Mouse (Mus musculus): ENCODE measurements around the gene Hopx. TPM values are rescaled to one million over a fixed set of nuclear protein-coding genes. Genes with fewer than 3 reads are reported as not detected.

Gene Hopx
- polyA plus RNA-seq, 1 experiment from 2014 or later = 13.6 TPM

GRCm38 (mm10) chr5:77109814-77110213 is 5.1 kb downstream of the Hopx start:
- ATAC-seq (ENCODE audit: low read depth) = no peak
- Histone ChIP-seq H3K9ac (ENCODE audit: low read length) (no peak overlapping the region), H3K4me3 (ENCODE audit: low read length) (no peak overlapping the region), H3K27me3 (ENCODE audit: control insufficient read depth, insufficient read depth, low read depth, low read length) (no peaks in the 10 kb centered on the region), H3K4me2 (ENCODE audit: low read depth, low read length) (no peak overlapping the region), H3K4me1 (replicated peaks; ENCODE audit: control insufficient read depth, insufficient read depth, low read length) (peaks cover 13% of the 10 kb centered on the region), H3K27ac (ENCODE audit: low read length) (peak overlapping the region; percentile 37), H3K36me3 (ENCODE audit: control insufficient read depth, insufficient read depth, low read length) (no peaks in the 10 kb centered on the region), H3K9me3 (ENCODE audit: control insufficient read depth, low read length) (no peaks in the 10 kb centered on the region)
- 49% methylated on average over 2 of the region's 2 CpGs for WGBS

GRCm38 (mm10) chr5:77108806-77109205 is 6.1 kb downstream of the Hopx start:
- Histone ChIP-seq H3K4me1 (replicated peaks; ENCODE audit: control insufficient read depth, insufficient read depth, low read length) (peaks cover 9% of the 10 kb centered on the region), H3K4me2 (ENCODE audit: low read depth, low read length) (no peak overlapping the region), H3K4me3 (ENCODE audit: low read length) (no peak overlapping the region), H3K27me3 (ENCODE audit: control insufficient read depth, insufficient read depth, low read depth, low read length) (no peaks in the 10 kb centered on the region), H3K9me3 (ENCODE audit: control insufficient read depth, low read length) (no peaks in the 10 kb centered on the region), H3K36me3 (ENCODE audit: control insufficient read depth, insufficient read depth, low read length) (no peaks in the 10 kb centered on the region), H3K27ac (ENCODE audit: low read length) (no peak overlapping the region), H3K9ac (ENCODE audit: low read length) (no peak overlapping the region)
- WGBS = 88% methylated on average over 6 of the region's 6 CpGs
- ATAC-seq (ENCODE audit: low read depth) = no peak

GRCm38 (mm10) chr5:77107146-77107822 is 7.6 kb downstream of the Hopx start:
- no peak overlapping the region for H3K27ac ChIP-seq (ENCODE audit: low read length)
- peaks cover 9% of the 10 kb centered on the region for H3K4me1 ChIP-seq (replicated peaks; ENCODE audit: control insufficient read depth, insufficient read depth, low read length)
- H3K27me3 ChIP-seq (ENCODE audit: control insufficient read depth, insufficient read depth, low read depth, low read length) = no peaks in the 10 kb centered on the region
- H3K4me3 ChIP-seq (ENCODE audit: low read length) = no peak overlapping the region
- no peaks in the 10 kb centered on the region for H3K9me3 ChIP-seq (ENCODE audit: control insufficient read depth, low read length)
- WGBS = 87% methylated on average over 11 of the region's 11 CpGs
- H3K36me3 ChIP-seq (ENCODE audit: control insufficient read depth, insufficient read depth, low read length) = no peaks in the 10 kb centered on the region
- ATAC-seq (ENCODE audit: low read depth) = no peak
- no peak overlapping the region for H3K4me2 ChIP-seq (ENCODE audit: low read depth, low read length)
- H3K9ac ChIP-seq (ENCODE audit: low read length) = no peak overlapping the region

GRCm38 (mm10) chr5:77102522-77103365 is 12.2 kb downstream of the Hopx start:
- ATAC-seq (ENCODE audit: low read depth) = peak; percentile 84
- Histone ChIP-seq H3K36me3 (ENCODE audit: control insufficient read depth, insufficient read depth, low read length) (no peaks in the 10 kb centered on the region), H3K4me1 (replicated peaks; ENCODE audit: control insufficient read depth, insufficient read depth, low read length) (peaks cover 8% of the 10 kb centered on the region), H3K9ac (ENCODE audit: low read length) (no peak overlapping the region), H3K4me3 (ENCODE audit: low read length) (no peak overlapping the region), H3K27ac (ENCODE audit: low read length) (no peak overlapping the region), H3K27me3 (ENCODE audit: control insufficient read depth, insufficient read depth, low read depth, low read length) (no peaks in the 10 kb centered on the region), H3K9me3 (ENCODE audit: control insufficient read depth, low read length) (no peaks in the 10 kb centered on the region), H3K4me2 (ENCODE audit: low read depth, low read length) (no peak overlapping the region)
- 72% methylated on average over 15 of the region's 15 CpGs for WGBS

GRCm38 (mm10) chr5:77100691-77101090 is 14.2 kb downstream of the Hopx start:
- H3K4me3 ChIP-seq (ENCODE audit: low read length) = no peak overlapping the region
- H3K9me3 ChIP-seq (ENCODE audit: control insufficient read depth, low read length) = no peaks in the 10 kb centered on the region
- no peak overlapping the region for H3K4me2 ChIP-seq (ENCODE audit: low read depth, low read length)
- H3K4me1 ChIP-seq (replicated peaks; ENCODE audit: control insufficient read depth, insufficient read depth, low read length) = peaks cover 8% of the 10 kb centered on the region
- no peak overlapping the region for H3K27ac ChIP-seq (ENCODE audit: low read length)
- no peaks in the 10 kb centered on the region for H3K36me3 ChIP-seq (ENCODE audit: control insufficient read depth, insufficient read depth, low read length)
- no peaks in the 10 kb centered on the region for H3K27me3 ChIP-seq (ENCODE audit: control insufficient read depth, insufficient read depth, low read depth, low read length)
- ATAC-seq (ENCODE audit: low read depth) = no peak
- WGBS = 88% methylated on average over 6 of the region's 6 CpGs
- H3K9ac ChIP-seq (ENCODE audit: low read length) = no peak overlapping the region

GRCm38 (mm10) chr5:77099997-77100380 is 14.9 kb downstream of the Hopx start:
- H3K4me3 ChIP-seq (ENCODE audit: low read length) = no peak overlapping the region
- no peak overlapping the region for H3K9ac ChIP-seq (ENCODE audit: low read length)
- WGBS = 86% methylated on average over 6 of the region's 6 CpGs
- H3K36me3 ChIP-seq (ENCODE audit: control insufficient read depth, insufficient read depth, low read length) = no peaks in the 10 kb centered on the region
- no peaks in the 10 kb centered on the region for H3K27me3 ChIP-seq (ENCODE audit: control insufficient read depth, insufficient read depth, low read depth, low read length)
- no peak overlapping the region; the same call in 1 of the 2 replicates for H3K4me2 ChIP-seq (ENCODE audit: low read depth, low read length)
- peaks cover 11% of the 10 kb centered on the region for H3K4me1 ChIP-seq (replicated peaks; ENCODE audit: control insufficient read depth, insufficient read depth, low read length)
- no peak overlapping the region for H3K27ac ChIP-seq (ENCODE audit: low read length)
- H3K9me3 ChIP-seq (ENCODE audit: control insufficient read depth, low read length) = no peaks in the 10 kb centered on the region
- no peak for ATAC-seq (ENCODE audit: low read depth)

GRCm38 (mm10) chr5:77099317-77099996 is 15.5 kb downstream of the Hopx start:
- Histone ChIP-seq H3K27ac (ENCODE audit: low read length) (no peak overlapping the region), H3K9ac (ENCODE audit: low read length) (no peak overlapping the region), H3K36me3 (ENCODE audit: control insufficient read depth, insufficient read depth, low read length) (no peaks in the 10 kb centered on the region), H3K9me3 (ENCODE audit: control insufficient read depth, low read length) (no peaks in the 10 kb centered on the region), H3K4me2 (ENCODE audit: low read depth, low read length) (no peak overlapping the region; the same call in 1 of the 2 replicates), H3K4me1 (replicated peaks; ENCODE audit: control insufficient read depth, insufficient read depth, low read length) (peaks cover 11% of the 10 kb centered on the region), H3K27me3 (ENCODE audit: control insufficient read depth, insufficient read depth, low read depth, low read length) (no peaks in the 10 kb centered on the region), H3K4me3 (ENCODE audit: low read length) (no peak overlapping the region)
- 49% methylated on average over 11 of the region's 11 CpGs for WGBS
- no peak for ATAC-seq (ENCODE audit: low read depth)

DNA sequence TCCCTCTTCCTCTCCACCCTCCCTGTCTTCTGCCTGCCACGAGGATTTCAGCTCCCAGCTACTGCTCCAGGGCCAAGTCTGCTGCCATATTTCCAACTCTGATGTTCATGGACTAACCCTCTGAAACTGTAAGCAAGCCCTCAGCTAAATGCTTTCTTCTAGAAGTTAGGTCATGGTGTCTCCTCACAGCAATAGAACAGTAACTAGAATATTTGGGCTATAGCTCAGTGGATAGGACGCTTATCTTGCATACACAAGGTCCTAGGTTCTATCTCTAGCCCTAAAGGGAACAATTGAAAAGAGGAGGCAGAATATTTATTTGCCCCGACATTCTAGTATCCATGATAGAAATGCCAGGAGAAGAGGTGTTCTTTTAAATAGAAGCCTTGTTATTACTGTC is 16.0 kb downstream of the Hopx start:
- Histone ChIP-seq H3K4me3 (ENCODE audit: low read length) (no peak overlapping the region), H3K9me3 (ENCODE audit: control insufficient read depth, low read length) (no peaks in the 10 kb centered on the region), H3K36me3 (ENCODE audit: control insufficient read depth, insufficient read depth, low read length) (no peaks in the 10 kb centered on the region), H3K27me3 (ENCODE audit: control insufficient read depth, insufficient read depth, low read depth, low read length) (no peaks in the 10 kb centered on the region), H3K4me2 (ENCODE audit: low read depth, low read length) (no peak overlapping the region), H3K9ac (ENCODE audit: low read length) (no peak overlapping the region), H3K27ac (ENCODE audit: low read length) (no peak overlapping the region), H3K4me1 (replicated peaks; ENCODE audit: control insufficient read depth, insufficient read depth, low read length) (peaks cover 11% of the 10 kb centered on the region)
- WGBS = 75% methylated on average over 3 of the region's 3 CpGs
- ATAC-seq (ENCODE audit: low read depth) = no peak

DNA sequence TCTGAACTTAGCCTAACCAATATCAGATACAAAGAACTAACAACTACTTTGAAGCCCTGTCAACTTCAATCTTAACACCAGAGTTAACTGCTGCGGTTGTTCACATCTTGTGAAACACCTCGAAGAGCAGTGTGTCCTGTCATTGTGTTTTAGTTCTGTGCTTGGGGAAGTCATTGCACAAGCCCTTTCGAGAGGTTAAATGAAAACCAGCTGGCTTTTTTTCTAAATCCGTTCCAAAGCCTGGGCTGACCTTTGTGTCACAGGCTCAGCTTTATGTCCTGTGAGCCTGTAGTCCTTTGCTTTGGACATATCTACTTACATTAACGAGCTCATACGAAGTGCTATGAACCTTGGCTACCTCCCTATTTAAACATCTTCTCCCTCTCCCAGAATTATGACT is 17.2 kb downstream of the Hopx start:
- H3K9me3 ChIP-seq (ENCODE audit: control insufficient read depth, low read length) = no peaks in the 10 kb centered on the region
- H3K27ac ChIP-seq (ENCODE audit: low read length) = peak overlapping the region; percentile 16; the same call in 1 of the 2 replicates
- no peaks in the 10 kb centered on the region for H3K36me3 ChIP-seq (ENCODE audit: control insufficient read depth, insufficient read depth, low read length)
- no peak overlapping the region for H3K4me2 ChIP-seq (ENCODE audit: low read depth, low read length)
- H3K27me3 ChIP-seq (ENCODE audit: control insufficient read depth, insufficient read depth, low read depth, low read length) = no peaks in the 10 kb centered on the region
- H3K9ac ChIP-seq (ENCODE audit: low read length) = no peak overlapping the region
- 42% methylated on average over 6 of the region's 6 CpGs for WGBS
- peaks cover 13% of the 10 kb centered on the region for H3K4me1 ChIP-seq (replicated peaks; ENCODE audit: control insufficient read depth, insufficient read depth, low read length)
- ATAC-seq (ENCODE audit: low read depth) = peak; percentile 10; the same call in 1 of the 2 replicates
- no peak overlapping the region for H3K4me3 ChIP-seq (ENCODE audit: low read length)

Data from lung, embryonic 16.5 days (tissue).